Mouse (Mus musculus) hindbrain, embryonic 16.5 days (tissue): ENCODE data around the gene B2m. TPM values are rescaled to one million over a fixed set of nuclear protein-coding genes. Genes with fewer than 3 reads are reported as not detected.

Source experiments
- polyA plus RNA-seq: library from polyadenylated mRNA; unstranded; fragments of >200 nt; fragmentation: Nextera tagmentation; extraction: Ambion mirVana; gene quantifications from 2 replicates; pipeline ENCODE4 v1.2.1, GENCODE M21; 2015

Gene B2m
- polyA plus RNA-seq, 1 experiment from 2014 or later, result 120 TPM

Other genes with a start within 250 kb of the B2m start
- 29.0 and 30.1 TPM in 2 replicates for gene Ctdspl2, start 191.7 kb upstream of the B2m start, polyA plus RNA-seq
- gene Mageb3, start 191.6 kb upstream of the B2m start, polyA plus RNA-seq, result 0.42 and 0.48 TPM in 2 replicates
- 9.6 and 11.5 TPM in 2 replicates for gene Eif3j1, start 119.1 kb upstream of the B2m start, polyA plus RNA-seq
- gene Spg11, start 29.3 kb upstream of the B2m start, polyA plus RNA-seq, result 5.8 and 6.6 TPM in 2 replicates
- 0.09 TPM in 1 of 2 replicates, not detected in the other for gene Trim69, start 13.0 kb downstream of the B2m start, polyA plus RNA-seq
- gene Patl2, start 38.5 kb downstream of the B2m start, polyA plus RNA-seq, result 0.06 and 0.08 TPM in 2 replicates
- not detected in 2 replicates for gene Terb2, start 38.6 kb downstream of the B2m start, polyA plus RNA-seq
- 26.0 and 29.7 TPM in 2 replicates for gene Sord, start 87.1 kb downstream of the B2m start, polyA plus RNA-seq
- gene Duox2, start 150.8 kb downstream of the B2m start, polyA plus RNA-seq, result 0.03 TPM in 1 of 2 replicates, not detected in the other
- gene Duoxa2, start 151.2 kb downstream of the B2m start, polyA plus RNA-seq, result 0.19 and 0.36 TPM in 2 replicates
- gene Duoxa1, start 166.0 kb downstream of the B2m start, polyA plus RNA-seq, result 0.26 and 0.27 TPM in 2 replicates
- gene Duox1, start 168.0 kb downstream of the B2m start, polyA plus RNA-seq, result 0.09 and 0.15 TPM in 2 replicates
- 11.7 and 11.8 TPM in 2 replicates for gene Shf, start 221.5 kb downstream of the B2m start, polyA plus RNA-seq